Mouse (Mus musculus) CD8-positive naive resting alpha-beta T cell, adult 2 months (primary cell): ENCODE results near the gene Olfr128.
"Not testable (repeated sequence)": the region's sequence is repeated elsewhere in the genome, so short reads cannot be mapped to it uniquely, and the experiment has no call there.

ENCODE experiments used
- DNase-seq, 2 experiments: peaks; one replicate each; pipeline ENCODE4 v3.0.0; 2022; ENCODE audit warnings: low read depth in 2 of 2, low spot score in 2 of 2

The Olfr128 gene

GRCm38 (mm10) chr17:37920248-37920647 is at the start of gene Olfr128:
Gene Olfr128 (plus strand): TSS chr17:37920548.
- DNase-seq, result no peak

DNA sequence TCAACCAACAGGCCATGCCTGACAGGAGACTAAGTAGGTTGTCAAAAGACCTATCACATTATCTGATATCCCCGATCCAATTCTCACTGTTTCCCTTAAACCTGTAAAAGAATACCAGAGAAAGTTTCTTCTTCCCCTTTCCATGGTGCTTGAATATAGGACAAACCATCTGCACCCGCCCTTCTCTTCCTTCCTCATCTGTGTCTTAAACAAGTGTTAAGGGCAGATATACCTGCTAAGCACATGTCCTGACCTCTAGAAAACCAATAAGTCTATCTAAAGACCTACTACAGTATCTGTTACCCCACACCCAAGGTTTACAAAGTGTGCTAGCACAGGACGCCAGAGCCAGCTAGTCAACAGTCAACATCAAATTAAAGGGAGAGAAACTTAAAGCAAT is 46.5 kb upstream of the Olfr128 start:
- DNase-seq, result no peak

DNA sequence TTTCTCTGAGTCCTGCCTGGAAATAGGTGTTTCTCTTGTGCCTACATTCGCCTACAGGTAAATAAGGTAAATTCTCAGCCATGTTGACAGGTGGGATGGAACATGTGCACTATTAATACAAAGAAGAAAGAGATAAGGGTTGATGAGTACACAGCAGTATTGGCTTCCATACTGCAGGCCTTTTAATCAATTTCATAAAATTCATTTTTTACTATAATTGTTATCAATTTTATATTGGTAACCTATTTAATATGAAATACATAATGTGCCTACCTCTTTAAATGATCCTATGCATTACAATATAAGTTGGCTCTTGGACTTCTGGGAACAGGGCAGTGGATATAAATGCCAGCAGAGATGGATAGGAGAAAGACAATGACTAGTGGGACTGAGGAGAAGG is 20.2 kb upstream of the Olfr128 start, which contains the start of gene Olfr127:
Gene Olfr127 (plus strand): TSS at position 301 of the 400 bp plus-strand sequence.
- no peak for DNase-seq

DNA sequence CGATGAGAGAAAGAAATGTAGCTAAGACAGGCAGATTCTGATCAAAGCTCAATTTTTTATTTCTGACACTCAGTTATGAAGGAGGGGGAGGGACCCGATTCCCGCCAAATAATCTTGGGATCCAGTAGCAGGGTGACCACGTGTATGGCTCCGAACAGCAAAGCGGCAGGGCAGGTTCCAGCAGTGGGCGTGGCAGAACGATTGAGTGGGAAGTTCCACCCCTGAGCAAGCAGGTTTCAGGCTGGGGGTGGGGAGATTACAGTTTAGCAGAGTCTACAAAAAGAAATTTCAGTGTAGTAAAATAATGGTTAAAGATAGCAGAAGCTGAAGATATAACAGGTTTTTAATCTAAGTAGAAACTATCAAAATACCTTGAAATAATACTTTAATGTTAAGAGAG is 13.5 kb upstream of the Olfr128 start:
- not testable (repeated sequence) for DNase-seq

DNA sequence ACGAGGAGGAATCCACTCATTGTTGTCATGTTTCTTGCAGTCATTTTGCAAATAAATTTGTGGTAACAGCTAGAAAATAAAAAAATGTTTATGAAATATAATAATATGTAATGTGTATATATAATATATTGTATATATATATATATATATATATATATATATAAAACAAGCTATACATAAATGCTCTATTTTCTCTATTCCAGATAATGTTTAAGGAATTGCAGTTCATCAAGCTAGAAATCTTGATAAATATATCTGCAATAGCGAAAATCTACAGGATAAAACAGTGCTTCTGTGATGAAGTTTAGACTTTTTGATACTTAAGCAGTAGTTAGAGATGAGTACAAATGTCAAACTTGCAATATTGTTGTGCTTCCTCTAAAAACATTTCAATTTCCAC is 32.6 kb downstream of the Olfr128 start, which contains the start of gene Olfr761:
Gene Olfr761 (minus strand): TSS at position 101 of the 400 bp plus-strand sequence.
- DNase-seq, result no peak

GRCm38 (mm10) chr17:37973591-37973990 is 53.2 kb downstream of the Olfr128 start:
- no peak for DNase-seq
